Mouse (Mus musculus): ENCODE data around the gene Wnk2. TPM values are rescaled to one million over a fixed set of nuclear protein-coding genes. Genes with fewer than 3 reads are reported as not detected.

The Wnk2 gene
- total and polyA plus RNA-seq, 3 experiments = 0.04 TPM; not detected in 2

DNA sequence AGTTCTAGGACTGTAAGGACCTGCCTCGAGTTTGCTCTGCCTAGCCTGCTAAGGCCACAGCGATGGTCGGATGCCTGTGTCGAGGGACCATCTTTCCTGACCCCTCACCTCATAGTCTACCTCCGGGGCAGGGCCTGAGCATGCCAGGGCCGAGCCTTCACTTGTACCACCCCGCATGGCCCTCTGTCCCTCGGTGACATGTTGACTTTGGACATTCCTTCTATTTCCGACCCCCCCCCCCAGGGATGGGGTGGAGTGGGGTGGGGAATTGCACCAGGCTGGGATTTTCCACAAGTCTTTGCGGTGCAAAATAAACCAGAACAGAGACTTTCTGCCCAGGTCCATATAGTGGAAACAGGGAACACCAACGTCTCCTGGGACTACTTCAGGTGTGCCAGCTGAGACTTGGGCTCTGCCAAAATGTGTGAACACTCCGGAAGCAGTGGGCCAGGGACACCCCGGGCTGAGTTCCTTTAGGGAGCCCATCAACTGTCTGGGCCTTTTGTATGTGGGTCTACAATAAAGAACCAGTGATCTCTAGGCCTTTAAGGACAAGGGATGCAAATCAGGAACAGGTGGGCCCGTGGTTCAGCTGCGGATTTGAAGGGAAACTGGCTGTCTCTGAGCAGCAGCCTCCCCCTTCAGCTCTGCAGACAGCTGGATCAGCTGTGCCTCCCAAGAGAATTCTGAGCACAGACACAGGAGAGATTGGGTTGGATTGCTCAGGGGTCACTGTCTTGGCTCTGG is 40.6 kb upstream of the Wnk2 start:
- no peak for TF ChIP-seq MAX (IDR thresholded peaks at IDR 0.05; ENCODE audit: low read length)
- TF ChIP-seq MAZ (IDR thresholded peaks at IDR 0.05; ENCODE audit: low read depth, low read length) = no peak
- TF ChIP-seq ETS1 (IDR thresholded peaks at IDR 0.05; ENCODE audit: low read depth, low read length) = no peak
- no peak for TF ChIP-seq EP300 (IDR thresholded peaks at IDR 0.05; ENCODE audit: low read depth in 1 of 2, low read length in 2 of 2)
- TF ChIP-seq MXI1 (IDR thresholded peaks at IDR 0.05; ENCODE audit: low read depth, low read length) = no peak
- TF ChIP-seq HCFC1 (IDR thresholded peaks at IDR 0.05; ENCODE audit: low read depth, low read length) = no peak
- no peak for TF ChIP-seq JUND (IDR thresholded peaks at IDR 0.05; ENCODE audit: low read depth, low read length)
- TF ChIP-seq MEF2A (IDR thresholded peaks at IDR 0.05; ENCODE audit: extremely low read depth, insufficient replicate concordance, low read depth, low read length, poor library complexity, severe bottlenecking) = no peak
- H3K4me1 ChIP-seq (ENCODE audit: control insufficient read depth in 1 of 2, insufficient read depth in 2 of 2, low read length in 2 of 2) = peaks cover 0 to 14% of the 10 kb centered on the region in 2 experiments; a peak in 3 of 4 replicates
- peaks cover 0 to 9% of the 10 kb centered on the region in 2 experiments; a peak in 2 of 4 replicates for H3K36me3 ChIP-seq (ENCODE audit: control insufficient read depth in 1 of 2, insufficient read depth in 2 of 2, low read length in 2 of 2)
- H3K9me3 ChIP-seq (replicated peaks; ENCODE audit: insufficient read depth, low read length) = no peaks in the 10 kb centered on the region
- peak overlapping the region; percentile 63 for H3K9ac ChIP-seq (ENCODE audit: control insufficient read depth, low read depth, low read length, poor library complexity, severe bottlenecking)
- peak overlapping the region; percentile 39 to 65 for H3K4me3 ChIP-seq (ENCODE audit: control insufficient read depth in 1 of 2, insufficient read depth in 1 of 2, low read depth in 2 of 2, low read length in 2 of 2)
- no peak for DNase-seq (ENCODE audit: low read depth, low spot score)
- no peaks in the 10 kb centered on the region; the same call in 1 of the 2 replicates for H3K79me2 ChIP-seq (ENCODE audit: control insufficient read depth, insufficient read depth, low read length, poor library complexity)
- no peaks in the 10 kb centered on the region for H3K27me3 ChIP-seq (ENCODE audit: control insufficient read depth in 1 of 2, insufficient read depth in 2 of 2, low read length in 2 of 2)
- H3K27ac ChIP-seq (ENCODE audit: control insufficient read depth, low read depth, low read length) = peak overlapping the region; percentile 62

DNA sequence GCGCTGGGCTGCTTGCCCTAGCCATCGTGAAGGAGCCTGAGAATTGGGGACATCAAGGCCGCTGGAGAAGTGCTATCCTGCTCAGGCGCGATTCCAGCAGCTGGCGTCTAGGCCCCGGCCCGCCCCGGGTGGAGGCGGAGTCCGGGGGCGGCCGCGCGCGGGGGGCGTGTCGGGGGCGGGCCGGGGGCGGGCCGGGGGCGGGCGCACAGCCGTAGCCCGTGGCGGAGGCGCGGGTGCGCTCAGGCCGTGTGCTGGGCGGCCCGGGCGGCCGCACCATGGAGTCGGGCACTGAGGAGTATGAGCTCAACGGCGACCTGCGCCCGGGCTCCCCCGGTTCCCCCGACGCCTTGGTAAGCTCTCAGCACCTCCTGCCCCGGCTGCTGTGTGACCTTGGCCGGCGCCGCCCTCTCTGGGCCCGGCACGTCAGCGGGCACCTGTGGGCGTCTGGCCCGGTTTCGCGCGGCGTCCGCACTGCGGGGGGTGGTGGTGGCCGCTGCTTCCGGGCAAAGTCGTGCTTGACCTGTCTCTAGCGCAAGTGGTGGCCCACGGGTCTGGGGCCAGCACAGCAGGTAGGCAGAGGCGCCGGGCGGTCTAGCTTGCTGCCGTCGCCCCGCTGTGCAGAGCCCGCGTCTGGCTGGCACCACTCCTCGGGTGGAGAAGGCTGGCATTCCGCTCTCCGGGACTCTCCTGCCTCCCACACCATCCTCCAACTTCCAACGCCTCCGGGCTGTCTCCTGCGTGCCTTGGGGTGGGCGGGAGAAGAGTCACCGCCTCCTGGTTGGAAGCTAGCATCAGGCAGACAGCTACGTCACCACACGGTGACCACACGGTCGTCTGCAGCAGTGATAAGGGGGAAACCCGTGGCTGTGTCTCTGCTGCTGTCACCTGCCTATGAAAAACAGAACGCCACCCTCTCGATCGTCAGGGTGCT is 39.7 kb upstream of the Wnk2 start, which contains the start of gene Ninj1:
Gene Ninj1 (plus strand): TSS at position 198 of the 931 bp plus-strand sequence.
- H3K27me3 ChIP-seq (ENCODE audit: control insufficient read depth in 1 of 2, insufficient read depth in 2 of 2, low read length in 2 of 2) = no peaks in the 10 kb centered on the region
- H3K4me3 ChIP-seq (ENCODE audit: control insufficient read depth in 1 of 2, insufficient read depth in 1 of 2, low read depth in 2 of 2, low read length in 2 of 2) = peak within 1 kb of the TSS; percentile 65 to 81
- H3K9ac ChIP-seq (ENCODE audit: control insufficient read depth, low read depth, low read length, poor library complexity, severe bottlenecking) = peak within 1 kb of the TSS; percentile 78
- peak; percentile 94 for DNase-seq (ENCODE audit: low read depth, low spot score)
- peak within 1 kb of the TSS; percentile 62 for H3K27ac ChIP-seq (ENCODE audit: control insufficient read depth, low read depth, low read length)
- H3K4me1 ChIP-seq (ENCODE audit: control insufficient read depth in 1 of 2, insufficient read depth in 2 of 2, low read length in 2 of 2) = peaks cover 0 to 14% of the 10 kb centered on the region in 2 experiments; a peak in 3 of 4 replicates
- H3K79me2 ChIP-seq (ENCODE audit: control insufficient read depth, insufficient read depth, low read length, poor library complexity) = no peaks in the 10 kb centered on the region; the same call in 1 of the 2 replicates
- H3K36me3 ChIP-seq (ENCODE audit: control insufficient read depth in 1 of 2, insufficient read depth in 2 of 2, low read length in 2 of 2) = peaks cover 0 to 9% of the 10 kb centered on the region in 2 experiments; a peak in 2 of 4 replicates
- no peaks in the 10 kb centered on the region for H3K9me3 ChIP-seq (replicated peaks; ENCODE audit: insufficient read depth, low read length)
- TF ChIP-seq POLR2AphosphoS5 (IDR thresholded peaks at IDR 0.05; ENCODE audit: borderline replicate concordance, low read depth, low read length) (no peak), MYB (IDR thresholded peaks at IDR 0.05; ENCODE audit: low read depth, low read length) (no peak), EP300 (IDR thresholded peaks at IDR 0.05; ENCODE audit: low read depth in 1 of 2, low read length in 2 of 2) (peak; percentile 22 to 60; a peak in 1 of 4 replicates), HCFC1 (IDR thresholded peaks at IDR 0.05; ENCODE audit: low read depth, low read length) (peak; percentile 59; the same call in 1 of the 2 replicates), CTCF (IDR thresholded peaks at IDR 0.05 in 2 of 3, conservative IDR thresholded peaks at IDR 0.05 in 1 of 3; ENCODE audit: control insufficient read depth in 1 of 3, insufficient read depth in 1 of 3, low read depth in 2 of 3, low read length in 3 of 3, poor library complexity in 1 of 3, severe bottlenecking in 1 of 3) (no peak), ZKSCAN1 (IDR thresholded peaks at IDR 0.05; ENCODE audit: low read depth, low read length) (no peak), CHD2 (IDR thresholded peaks at IDR 0.05; ENCODE audit: low read length) (no peak), NELFE (IDR thresholded peaks at IDR 0.05; ENCODE audit: low read depth, low read length) (peak; percentile 57), ZNF384 (IDR thresholded peaks at IDR 0.05; ENCODE audit: low read depth, low read length) (no peak), E2F4 (IDR thresholded peaks at IDR 0.05; ENCODE audit: borderline replicate concordance, low read depth, low read length) (no peak), SIN3A (IDR thresholded peaks at IDR 0.05; ENCODE audit: low read length) (peak; percentile 94), GATA1 (IDR thresholded peaks at IDR 0.05; ENCODE audit: low read depth, low read length) (peak; percentile 81), ETS1 (IDR thresholded peaks at IDR 0.05; ENCODE audit: low read depth, low read length) (peak; percentile 89), MYC (IDR thresholded peaks at IDR 0.05; ENCODE audit: low read depth, low read length) (no peak), TCF12 (IDR thresholded peaks at IDR 0.05; ENCODE audit: low read depth, low read length) (peak; percentile 72), POLR2A (IDR thresholded peaks at IDR 0.05; ENCODE audit: control insufficient read depth in 1 of 2, insufficient read depth in 1 of 2, low read depth in 1 of 2, low read length in 2 of 2, poor library complexity in 1 of 2) (peak; percentile 82 to 94; a peak in 3 of 4 replicates), MAFK (IDR thresholded peaks at IDR 0.05; ENCODE audit: borderline replicate concordance, low read depth, low read length) (no peak), USF1 (IDR thresholded peaks at IDR 0.05; ENCODE audit: low read depth, low read length) (peak; percentile 50; the same call in 1 of the 2 replicates), MAZ (IDR thresholded peaks at IDR 0.05; ENCODE audit: low read depth, low read length) (peak; percentile 30; the same call in 1 of the 2 replicates), USF2 (IDR thresholded peaks at IDR 0.05; ENCODE audit: borderline replicate concordance in 1 of 2, insufficient read depth in 1 of 2, low read depth in 1 of 2, low read length in 2 of 2) (no peak), NRF1 (IDR thresholded peaks at IDR 0.05; ENCODE audit: insufficient read depth, low read depth, low read length, poor library complexity, severe bottlenecking) (peak; percentile 28; the same call in 1 of the 2 replicates), TBP (IDR thresholded peaks at IDR 0.05; ENCODE audit: low read depth, low read length) (0 out of 2 replicates have a peak, but pooled peaks have one; percentile 37)
